Mouse (Mus musculus): Measurements from ENCODE around the gene Nudt8.

Nudt8 gene

DNA sequence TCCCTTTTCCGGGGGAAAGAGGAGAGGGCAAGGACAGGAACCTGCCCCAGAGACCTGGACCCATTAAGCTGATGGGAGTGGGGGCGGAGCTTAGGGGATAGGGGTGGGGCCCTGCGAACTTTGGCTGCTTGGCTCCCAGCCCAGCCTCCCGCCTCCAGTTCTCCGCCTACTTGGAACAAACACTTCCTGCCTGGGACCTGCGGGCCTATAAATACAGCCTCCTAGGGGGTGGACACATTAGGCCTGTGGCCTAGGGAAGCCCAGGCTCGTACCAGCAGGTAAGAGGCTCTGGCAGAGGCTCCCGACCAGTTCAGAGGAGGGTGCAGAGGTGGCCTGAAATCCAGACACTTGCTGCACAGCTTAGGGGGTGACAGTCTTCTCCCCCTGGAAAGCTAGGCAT is 14.0 kb upstream of the Nudt8 start, which contains the start of gene Acy3:
Acy3 (plus strand) TSS at position 237 of the 400 bp plus-strand sequence.
- peak; percentile 82 for DNase-seq (ENCODE audit: low read depth, low spot score)

DNA sequence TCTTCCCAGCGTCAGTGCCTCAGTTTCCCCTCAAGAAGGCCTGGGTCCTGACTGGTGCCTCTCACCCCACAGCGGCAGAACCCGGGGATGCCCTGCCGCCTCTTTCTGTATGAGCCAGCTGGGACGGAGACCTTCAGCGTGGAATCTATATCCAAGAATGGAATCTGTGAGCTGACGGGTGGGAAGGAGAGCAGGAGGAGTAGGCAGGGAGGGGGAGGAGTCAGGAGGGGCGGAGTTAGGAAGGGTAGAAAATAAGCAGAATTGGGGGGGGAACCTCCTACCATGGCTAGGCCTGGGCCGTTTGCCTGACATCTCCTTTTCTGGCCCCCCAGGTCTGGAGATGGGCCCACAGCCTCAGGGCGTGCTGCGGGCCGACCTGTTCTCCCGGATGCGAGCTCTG is 12.3 kb upstream of the Nudt8 start:
- no peak for DNase-seq (ENCODE audit: low read depth, low spot score)

GRCm38 (mm10) chr19:3988750-3989149 is 11.6 kb upstream of the Nudt8 start:
- DNase-seq (ENCODE audit: low read depth, low spot score): no peak

- no peak for DNase-seq (ENCODE audit: low read depth, low spot score)
Observed at GRCm38 (mm10) chr19:3990804-3991203, 9.6 kb upstream of the Nudt8 start.

DNA sequence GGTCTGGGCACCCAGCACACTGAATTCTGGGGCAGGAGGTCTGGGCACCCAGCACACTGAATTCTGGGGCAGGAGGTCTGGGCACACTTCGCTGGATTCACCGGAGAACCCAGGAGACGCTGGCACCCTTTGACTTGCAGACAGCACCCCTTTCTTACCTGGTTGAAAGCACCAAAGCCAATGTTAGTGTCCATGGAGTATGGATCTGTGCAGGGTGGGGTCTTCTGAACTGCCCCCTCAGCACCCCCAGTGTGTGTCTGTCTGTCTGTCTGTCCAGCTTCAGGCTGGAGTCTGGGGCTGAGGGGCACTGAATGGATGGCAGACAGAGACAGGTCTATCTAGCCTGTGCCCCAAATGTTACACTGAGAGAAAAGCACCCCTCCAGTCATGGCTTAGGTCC is 8.8 kb upstream of the Nudt8 start:
- no peak for DNase-seq (ENCODE audit: low read depth, low spot score)

DNA sequence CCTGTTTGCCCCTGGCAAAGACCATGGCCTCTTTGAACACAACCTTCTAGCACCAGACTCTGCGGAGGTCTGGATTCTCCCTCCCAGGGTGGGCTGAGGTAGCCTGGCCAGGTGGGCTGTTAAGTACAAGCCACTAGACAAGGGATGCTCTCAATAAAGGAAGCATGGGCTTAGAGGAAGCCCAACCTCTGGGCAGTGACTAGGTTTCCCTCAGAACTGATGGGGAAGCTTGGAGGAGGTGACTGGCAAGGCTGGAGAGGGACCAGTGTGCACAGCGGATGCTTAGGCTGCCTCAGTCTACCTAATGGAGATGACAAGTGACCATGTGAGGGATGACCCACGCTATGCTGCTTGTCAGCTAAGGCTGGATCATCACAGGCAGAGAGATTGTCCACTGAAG is 8.4 kb upstream of the Nudt8 start:
- DNase-seq (ENCODE audit: low read depth, low spot score): no peak

DNA sequence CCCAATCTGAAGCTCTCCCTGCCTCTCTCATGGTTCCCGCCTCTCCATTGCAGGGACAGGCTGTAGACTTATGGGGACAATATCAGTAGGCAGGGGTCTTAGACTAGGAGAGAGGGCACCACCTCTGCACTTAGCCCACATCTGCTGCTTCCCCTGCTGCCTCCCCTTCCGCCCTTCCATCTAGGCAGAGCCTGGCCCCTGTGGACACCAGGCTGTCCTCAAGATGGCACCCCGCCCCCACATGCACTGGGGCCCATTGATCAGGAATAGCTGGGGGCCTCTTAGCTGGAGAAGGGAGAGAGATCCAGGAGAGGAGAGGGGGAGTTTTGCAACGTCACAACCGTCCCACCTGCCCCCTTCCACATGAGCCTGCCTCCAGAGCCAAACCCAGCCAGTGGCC is 8.0 kb upstream of the Nudt8 start, which contains the start of gene Tbx10:
Tbx10 (plus strand) TSS at position 337 of the 400 bp plus-strand sequence.
- DNase-seq (ENCODE audit: low read depth, low spot score): no peak

- DNase-seq (ENCODE audit: low read depth, low spot score): no peak
Observed at GRCm38 (mm10) chr19:3994932-3995331, 5.4 kb upstream of the Nudt8 start.

GRCm38 (mm10) chr19:3995505-3995904 is 4.9 kb upstream of the Nudt8 start:
- DNase-seq (ENCODE audit: low read depth, low spot score): no peak

- DNase-seq (ENCODE audit: low read depth, low spot score): peak; percentile 67
Observed at GRCm38 (mm10) chr19:3996106-3996505, 4.3 kb upstream of the Nudt8 start.

GRCm38 (mm10) chr19:3996747-3997146 is 3.6 kb upstream of the Nudt8 start:
- no peak for DNase-seq (ENCODE audit: low read depth, low spot score)

DNA sequence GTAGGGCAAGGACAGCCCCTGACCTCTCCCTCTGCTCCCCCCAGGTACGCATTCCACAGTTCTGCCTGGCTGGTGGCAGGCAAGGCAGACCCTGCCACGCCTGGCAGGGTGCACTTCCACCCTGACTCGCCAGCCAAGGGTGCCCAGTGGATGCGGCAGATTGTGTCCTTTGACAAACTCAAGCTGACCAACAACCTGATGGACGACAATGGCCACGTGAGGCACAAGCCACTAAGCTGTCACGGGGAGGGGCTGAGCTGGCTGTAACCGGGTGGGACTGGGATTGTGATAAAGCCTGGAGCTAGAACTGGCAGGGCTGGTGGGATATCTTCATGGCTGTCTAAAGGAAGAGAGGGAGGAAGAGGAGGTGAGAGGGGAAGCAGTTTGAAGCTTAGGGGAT is 3.1 kb upstream of the Nudt8 start:
- no peak for DNase-seq (ENCODE audit: low read depth, low spot score)

- no peak for DNase-seq (ENCODE audit: low read depth, low spot score)
Observed at GRCm38 (mm10) chr19:3998335-3998734, 2.0 kb upstream of the Nudt8 start.

GRCm38 (mm10) chr19:3999121-3999730 is 1.2 kb upstream of the Nudt8 start:
- no peak for DNase-seq (ENCODE audit: low read depth, low spot score)

GRCm38 (mm10) chr19:4000949-4001525 is 657 bp downstream of the Nudt8 start:
- no peak for DNase-seq (ENCODE audit: low read depth, low spot score)

- no peak for DNase-seq (ENCODE audit: low read depth, low spot score)
Observed at GRCm38 (mm10) chr19:4001752-4002151, 1.4 kb downstream of the Nudt8 start.

GRCm38 (mm10) chr19:4003112-4003511 is 2.7 kb downstream of the Nudt8 start, which contains the start of gene Doc2g:
Gene Doc2g (plus strand): TSS chr19:4003313.
- no peak for DNase-seq (ENCODE audit: low read depth, low spot score)

GRCm38 (mm10) chr19:4003641-4004040 is 3.3 kb downstream of the Nudt8 start:
- DNase-seq (ENCODE audit: low read depth, low spot score): no peak

- no peak for DNase-seq (ENCODE audit: low read depth, low spot score)
Observed at GRCm38 (mm10) chr19:4004331-4004730, 4.0 kb downstream of the Nudt8 start.

DNA sequence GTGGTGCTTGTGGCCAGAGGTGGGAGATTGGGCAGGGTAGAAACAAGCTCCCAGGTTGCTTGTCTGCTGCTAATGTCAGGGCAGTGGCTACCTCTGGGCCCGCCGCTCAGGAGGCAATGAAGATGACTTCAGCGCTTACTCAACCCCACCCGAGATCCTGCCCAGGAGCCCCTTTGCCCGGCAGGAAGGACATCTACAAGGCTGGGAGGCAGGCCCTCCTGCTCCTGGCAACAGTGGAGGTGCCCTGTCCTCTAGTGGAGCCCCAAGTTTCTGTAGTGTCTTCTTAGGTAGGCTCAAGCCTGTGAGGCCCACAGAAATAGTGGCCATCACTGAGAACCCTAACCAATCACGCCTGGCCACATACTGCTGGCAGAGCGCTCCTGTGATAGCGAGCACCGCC is 4.7 kb downstream of the Nudt8 start:
- DNase-seq (ENCODE audit: low read depth, low spot score): no peak

- no peak for DNase-seq (ENCODE audit: low read depth, low spot score)
Observed at GRCm38 (mm10) chr19:4005971-4006370, 5.6 kb downstream of the Nudt8 start.

GRCm38 (mm10) chr19:4011086-4011485 is 10.7 kb downstream of the Nudt8 start:
- no peak for DNase-seq (ENCODE audit: low read depth, low spot score)

DNA sequence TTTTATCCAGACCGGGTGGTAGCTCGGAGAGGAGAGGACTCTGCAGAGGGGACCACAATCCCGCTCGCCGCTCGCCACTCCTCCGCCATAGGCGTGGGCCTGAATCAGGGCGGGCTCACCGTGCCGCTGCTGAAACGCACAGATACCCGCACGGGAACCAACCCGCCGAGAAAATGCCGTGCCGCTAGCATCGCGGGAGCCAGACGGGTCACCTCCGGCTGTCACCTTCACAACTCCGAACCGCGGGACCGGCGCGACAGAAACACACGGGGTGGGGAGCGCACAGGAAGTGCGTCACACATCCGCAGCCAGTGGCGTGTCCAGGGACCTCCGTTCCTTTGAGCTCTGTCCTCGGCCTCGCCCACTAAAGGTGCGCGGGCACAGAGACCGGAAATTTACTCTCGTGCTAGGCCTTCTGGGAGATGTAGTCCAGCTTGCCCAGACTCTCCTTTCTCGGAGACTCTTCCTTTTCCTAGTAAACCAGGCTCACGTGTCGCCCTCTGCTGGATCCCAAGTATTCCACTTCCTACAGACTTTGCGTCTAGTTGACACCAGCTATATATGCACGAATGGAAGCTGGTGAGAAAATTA is 12.1 kb downstream of the Nudt8 start, which contains the start of gene Ndufv1:
Ndufv1 (minus strand) TSS at position 375 of the 591 bp plus-strand sequence.
- peak; percentile 97 for DNase-seq (ENCODE audit: low read depth, low spot score)

All from skeletal muscle tissue, adult 2 months (tissue).